Mouse (Mus musculus) liver, adult 2 months (tissue): ENCODE data around the gene Dlgap4.

Source experiments
- CTCF ChIP-seq: fragments of 200-500 bp; IDR thresholded peaks from 2 replicates; pipeline ENCODE4 v1.5.1; 2011; ENCODE audit warnings: low read depth, low read length, control low read depth
- POLR2A ChIP-seq: fragments of 200-500 bp; IDR thresholded peaks from 2 replicates; pipeline ENCODE4 v1.6.1; 2011; ENCODE audit warnings: low read length, control low read depth; ENCODE audit not compliant: insufficient read depth; ENCODE audit errors: extremely low read depth

GRCm38 (mm10) chr2:156730501-156730921 is 117.0 kb downstream of the Dlgap4 start:
- no peak for TF ChIP-seq CTCF
- no peak for TF ChIP-seq POLR2A
